Mouse (Mus musculus): ENCODE results near the gene Cyp20a1. TPM values are rescaled to one million over a fixed set of nuclear protein-coding genes. Genes with fewer than 3 reads are reported as not detected.
A peak's percentile ranks its signal among the peaks of the same experiment; 100 is the strongest.

Gene Cyp20a1
- 17.7 and 18.0 TPM in 2 replicates for polyA plus RNA-seq (2015; fragmentation: Nextera tagmentation; extraction: Ambion mirVana)

- 1% methylated on average over 60 of the region's 60 CpGs for WGBS
- Histone ChIP-seq H3K9ac (ENCODE audit: low read depth, low read length) (peak within 1 kb of the TSS; percentile 67), H3K27ac (peak within 1 kb of the TSS; percentile 93), H3K27me3 (ENCODE audit: insufficient read depth, low read length) (no peaks in the 10 kb centered on the region), H3K9me3 (replicated peaks; ENCODE audit: low read length) (no peaks in the 10 kb centered on the region), H3K4me2 (ENCODE audit: low read length) (peak within 1 kb of the TSS; percentile 79), H3K4me1 (replicated peaks; ENCODE audit: insufficient read depth, low read length) (peaks cover 8% of the 10 kb centered on the region), H3K4me3 (replicated peaks; ENCODE audit: low read depth, low read length) (peak within 1 kb of the TSS; percentile 64), H3K36me3 (ENCODE audit: insufficient read depth, low read length) (peaks cover 3% of the 10 kb centered on the region; the same call in 1 of the 2 replicates)
- TF ChIP-seq CTCF (IDR thresholded peaks at IDR 0.05; ENCODE audit: low read depth): no peak
- ATAC-seq (replicated peaks; ENCODE audit: low FRiP score, low read depth) (peak; percentile 99), DNase-seq (ENCODE audit: low spot score) (peak; percentile 95)
Observed at GRCm38 (mm10) chr1:60342808-60343629, at the start of gene Cyp20a1. Gene Cyp20a1 (plus strand): TSS chr1:60343323.

DNA sequence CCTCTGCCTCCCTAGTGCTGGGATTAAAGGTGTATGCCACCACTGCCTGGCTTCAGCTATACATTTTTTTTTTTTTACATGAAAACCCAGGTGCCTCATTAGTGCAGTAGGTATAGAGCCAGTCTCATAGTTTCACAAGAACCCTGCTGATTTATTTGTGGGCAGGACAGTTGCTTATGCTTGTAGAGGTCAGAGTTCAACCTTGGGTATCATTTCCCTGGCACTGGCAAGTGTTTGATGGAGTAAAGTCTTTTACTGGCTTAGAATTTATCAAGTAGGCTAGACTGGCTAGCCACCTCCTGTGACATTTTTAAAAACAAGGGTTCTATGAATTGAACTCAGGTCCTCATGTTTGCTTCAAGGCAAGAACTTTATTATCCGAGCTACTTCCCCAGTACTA is 49.2 kb upstream of the Cyp20a1 start:
- WGBS: 68% methylated on average over 1 of the region's 1 CpGs
- H3K36me3 ChIP-seq (ENCODE audit: insufficient read depth, low read length): peaks cover 30% of the 10 kb centered on the region
- H3K9ac ChIP-seq (ENCODE audit: low read depth, low read length): no peak overlapping the region
- ATAC-seq (replicated peaks; ENCODE audit: low FRiP score, low read depth) (no peak), DNase-seq (ENCODE audit: low spot score) (no peak)
- H3K4me3 ChIP-seq (replicated peaks; ENCODE audit: low read depth, low read length): no peak overlapping the region
- no peak for TF ChIP-seq CTCF (IDR thresholded peaks at IDR 0.05; ENCODE audit: low read depth)
- no peak overlapping the region for H3K27ac ChIP-seq
- H3K4me2 ChIP-seq (ENCODE audit: low read length): no peak overlapping the region
- no peaks in the 10 kb centered on the region for H3K27me3 ChIP-seq (ENCODE audit: insufficient read depth, low read length)
- no peaks in the 10 kb centered on the region for H3K9me3 ChIP-seq (replicated peaks; ENCODE audit: low read length)
- no peaks in the 10 kb centered on the region for H3K4me1 ChIP-seq (replicated peaks; ENCODE audit: insufficient read depth, low read length)

DNA sequence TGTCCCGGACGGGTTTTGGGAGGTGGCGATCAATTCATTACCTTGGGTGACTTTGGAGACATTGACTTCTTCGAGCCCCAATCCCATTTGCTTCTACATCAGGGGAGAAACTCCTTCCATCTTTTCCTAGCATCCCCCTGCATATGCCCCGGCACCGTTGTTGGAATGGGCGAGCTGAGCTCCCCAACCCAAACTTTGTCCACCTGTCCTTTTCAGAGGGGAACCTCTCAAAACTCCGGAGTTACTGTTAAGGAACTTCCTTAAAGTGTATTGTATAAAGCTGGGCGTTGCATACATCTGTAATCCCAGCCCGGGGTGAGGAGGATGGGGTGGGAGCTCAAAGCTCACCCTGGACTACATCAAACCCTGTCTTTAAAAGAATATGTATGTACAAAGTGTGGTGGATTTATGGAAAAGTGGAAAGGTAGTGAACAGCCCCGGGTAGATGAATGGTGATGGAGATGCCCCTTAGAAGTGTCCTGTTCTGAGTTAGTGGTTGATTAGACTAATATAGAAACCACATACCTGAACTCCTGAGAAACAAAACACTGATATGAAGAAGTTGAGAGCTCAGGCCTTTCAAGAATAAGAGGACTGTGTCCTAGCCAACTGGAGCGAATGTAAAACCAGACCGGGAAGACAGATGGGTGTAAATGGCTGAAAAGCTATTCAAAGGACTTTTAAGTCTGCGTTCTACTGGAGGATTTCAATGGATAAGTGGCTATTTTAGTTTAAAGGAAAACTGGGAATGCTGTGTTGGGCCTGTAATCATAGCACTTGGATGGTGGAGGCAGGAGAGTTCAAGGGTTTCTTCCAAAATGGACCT is 720 bp downstream of the Cyp20a1 start:
- DNase-seq (ENCODE audit: low spot score): peak; percentile 17
- ATAC-seq (replicated peaks; ENCODE audit: low FRiP score, low read depth): no peak
- 10% methylated on average over 14 of the region's 14 CpGs for WGBS
- H3K4me1 ChIP-seq (replicated peaks; ENCODE audit: insufficient read depth, low read length): peaks cover 8% of the 10 kb centered on the region
- H3K27ac ChIP-seq: peak overlapping the region; percentile 93
- H3K27me3 ChIP-seq (ENCODE audit: insufficient read depth, low read length): no peaks in the 10 kb centered on the region
- peak overlapping the region; percentile 79 for H3K4me2 ChIP-seq (ENCODE audit: low read length)
- H3K4me3 ChIP-seq (replicated peaks; ENCODE audit: low read depth, low read length): peak overlapping the region; percentile 64
- H3K9me3 ChIP-seq (replicated peaks; ENCODE audit: low read length): no peaks in the 10 kb centered on the region
- no peak for TF ChIP-seq CTCF (IDR thresholded peaks at IDR 0.05; ENCODE audit: low read depth)
- H3K9ac ChIP-seq (ENCODE audit: low read depth, low read length): peak overlapping the region; percentile 67
- H3K36me3 ChIP-seq (ENCODE audit: insufficient read depth, low read length): no peaks in the 10 kb centered on the region

- TF ChIP-seq CTCF (IDR thresholded peaks at IDR 0.05; ENCODE audit: low read depth): no peak
- DNase-seq (ENCODE audit: low spot score) (peak; percentile 6), ATAC-seq (replicated peaks; ENCODE audit: low FRiP score, low read depth) (no peak)
- no peak overlapping the region for H3K4me3 ChIP-seq (replicated peaks; ENCODE audit: low read depth, low read length)
- no peak overlapping the region for H3K27ac ChIP-seq
- no peak overlapping the region for H3K9ac ChIP-seq (ENCODE audit: low read depth, low read length)
- no peaks in the 10 kb centered on the region for H3K27me3 ChIP-seq (ENCODE audit: insufficient read depth, low read length)
- 82% methylated on average over 6 of the region's 6 CpGs for WGBS
- H3K36me3 ChIP-seq (ENCODE audit: insufficient read depth, low read length): no peaks in the 10 kb centered on the region
- H3K4me2 ChIP-seq (ENCODE audit: low read length): peak overlapping the region; percentile 79; the same call in 1 of the 2 replicates
- H3K4me1 ChIP-seq (replicated peaks; ENCODE audit: insufficient read depth, low read length): peaks cover 8% of the 10 kb centered on the region
- H3K9me3 ChIP-seq (replicated peaks; ENCODE audit: low read length): peaks cover 5% of the 10 kb centered on the region; the same call in 1 of the 2 replicates
Observed at GRCm38 (mm10) chr1:60344670-60345069, 1.5 kb downstream of the Cyp20a1 start.

- H3K27ac ChIP-seq: peak overlapping the region; percentile 31
- no peaks in the 10 kb centered on the region for H3K27me3 ChIP-seq (ENCODE audit: insufficient read depth, low read length)
- no peak for TF ChIP-seq CTCF (IDR thresholded peaks at IDR 0.05; ENCODE audit: low read depth)
- H3K4me2 ChIP-seq (ENCODE audit: low read length): no peak overlapping the region
- H3K9me3 ChIP-seq (replicated peaks; ENCODE audit: low read length): peaks cover 8% of the 10 kb centered on the region; the same call in 1 of the 2 replicates
- no peak overlapping the region for H3K9ac ChIP-seq (ENCODE audit: low read depth, low read length)
- ATAC-seq (replicated peaks; ENCODE audit: low FRiP score, low read depth): no peak
- H3K4me3 ChIP-seq (replicated peaks; ENCODE audit: low read depth, low read length): no peak overlapping the region
- WGBS: 38% methylated on average over 2 of the region's 2 CpGs
- peaks cover 8% of the 10 kb centered on the region for H3K4me1 ChIP-seq (replicated peaks; ENCODE audit: insufficient read depth, low read length)
- peak; percentile 56 for DNase-seq (ENCODE audit: low spot score)
- H3K36me3 ChIP-seq (ENCODE audit: insufficient read depth, low read length): no peaks in the 10 kb centered on the region
Observed at GRCm38 (mm10) chr1:60345712-60346111, 2.6 kb downstream of the Cyp20a1 start.

- Histone ChIP-seq H3K4me3 (replicated peaks; ENCODE audit: low read depth, low read length) (no peak overlapping the region), H3K4me2 (ENCODE audit: low read length) (no peak overlapping the region), H3K4me1 (replicated peaks; ENCODE audit: insufficient read depth, low read length) (no peaks in the 10 kb centered on the region), H3K9me3 (replicated peaks; ENCODE audit: low read length) (peaks cover 8% of the 10 kb centered on the region; the same call in 1 of the 2 replicates), H3K27ac (no peak overlapping the region), H3K9ac (ENCODE audit: low read depth, low read length) (no peak overlapping the region), H3K36me3 (ENCODE audit: insufficient read depth, low read length) (0 out of 2 replicates have a peak, but pooled peaks cover 6% of the 10 kb centered on the region), H3K27me3 (ENCODE audit: insufficient read depth, low read length) (no peaks in the 10 kb centered on the region)
- WGBS: 91% methylated on average over 5 of the region's 5 CpGs
- ATAC-seq (replicated peaks; ENCODE audit: low FRiP score, low read depth): no peak
- no peak for DNase-seq (ENCODE audit: low spot score)
- TF ChIP-seq CTCF (IDR thresholded peaks at IDR 0.05; ENCODE audit: low read depth): no peak
Observed at GRCm38 (mm10) chr1:60352786-60353185, 9.7 kb downstream of the Cyp20a1 start.
